Mouse (Mus musculus) CH12F3 (cell line): Measurements from ENCODE around the gene Gm9747.

Experiments
- in situ Hi-C: fragments of 300-500 bp; cut with MboI; formaldehyde crosslinking; loops from 2 replicates; pipeline ENCODE4 v1.14.3; 2020; ENCODE audit warnings: low sequenced_read_pairs

Gm9747 gene

DNA sequence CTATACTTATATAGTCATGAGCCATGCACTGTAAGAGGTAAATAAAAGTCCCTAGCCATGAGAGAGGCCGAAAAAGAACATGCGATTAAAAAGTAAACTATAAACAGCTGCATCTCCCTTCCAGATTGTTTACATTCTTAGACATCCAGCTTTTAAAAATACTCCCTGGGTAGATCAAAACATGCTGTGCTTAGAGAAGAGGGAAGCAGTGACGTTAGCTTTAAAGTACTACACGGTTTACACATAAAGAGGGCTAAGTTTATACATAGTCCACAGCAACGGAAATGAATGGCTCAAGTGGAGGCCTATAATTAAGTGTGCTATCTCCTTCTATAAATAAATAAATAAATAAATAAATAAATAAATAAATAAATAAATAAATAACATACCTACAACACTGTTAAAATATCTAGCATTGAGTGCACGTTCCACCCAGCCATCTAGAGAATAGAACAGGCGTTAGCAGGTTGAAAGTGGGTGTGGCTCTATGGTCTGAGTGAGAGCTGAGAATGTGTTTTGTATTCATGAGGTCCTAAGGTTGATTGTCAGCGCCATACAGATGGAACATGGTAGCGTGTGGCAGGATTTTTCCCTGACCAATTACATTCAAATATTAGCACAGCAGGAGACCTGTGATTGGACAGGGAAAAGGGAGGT, 21.0 kb downstream of the Gm9747 start:
- in situ Hi-C loops, result no loop called here

DNA sequence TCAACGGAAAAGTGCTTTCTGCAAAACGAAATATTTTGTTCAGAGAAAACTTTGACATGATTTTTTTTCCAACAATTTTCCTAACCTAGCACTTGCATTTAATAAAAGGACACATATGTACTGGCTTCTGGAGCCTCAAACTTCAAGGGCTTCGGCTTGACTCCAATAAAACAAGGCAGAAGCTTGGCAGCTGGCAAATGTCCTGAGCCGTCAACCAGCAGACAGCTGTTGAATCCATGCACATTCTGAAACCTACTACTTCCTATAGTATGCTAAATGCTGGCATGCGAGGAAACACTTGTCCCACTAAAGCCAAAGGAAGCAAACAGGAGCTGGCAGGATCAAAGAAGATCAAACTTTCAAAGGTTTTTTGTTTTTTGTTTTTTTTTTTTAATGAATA, 24.5 kb downstream of the Gm9747 start:
- in situ Hi-C loops, result no loop called here

- in situ Hi-C loops, result no loop called here
Observed at GRCm38 (mm10) chr1:82258331-82258730, 25.4 kb downstream of the Gm9747 start.

- in situ Hi-C loops, result no loop called here
Observed at GRCm38 (mm10) chr1:82260055-82260454, 27.1 kb downstream of the Gm9747 start.

DNA sequence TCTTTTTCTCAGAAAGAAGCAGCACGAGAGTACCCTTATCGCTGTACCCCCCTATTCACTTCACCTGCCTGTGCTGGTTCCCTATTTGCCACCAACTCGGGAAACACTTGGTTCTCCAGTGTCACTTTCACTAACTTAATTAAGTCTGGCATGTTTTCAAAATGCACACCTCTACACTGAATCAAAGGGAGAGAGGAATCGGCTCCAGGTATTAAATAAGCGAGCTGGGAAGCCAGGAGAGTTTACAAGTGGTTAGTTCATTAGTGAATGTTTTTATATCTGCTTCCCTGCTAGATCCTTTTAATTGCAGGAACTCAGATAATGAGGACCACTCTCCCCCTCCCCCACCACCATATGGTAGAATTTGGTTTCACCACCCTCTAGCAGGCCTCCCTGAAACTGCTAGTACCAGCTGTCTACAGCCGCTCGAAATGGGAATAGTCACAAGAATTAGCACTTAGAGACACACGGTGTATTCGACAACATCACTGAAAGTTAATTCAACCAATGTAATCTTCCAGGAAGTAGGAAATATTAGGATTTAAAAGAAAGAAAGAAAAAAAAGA, 28.2 kb downstream of the Gm9747 start:
- in situ Hi-C loops, result no loop called here

GRCm38 (mm10) chr1:82261638-82262037, 28.7 kb downstream of the Gm9747 start:
- in situ Hi-C loops, result no loop called here

DNA sequence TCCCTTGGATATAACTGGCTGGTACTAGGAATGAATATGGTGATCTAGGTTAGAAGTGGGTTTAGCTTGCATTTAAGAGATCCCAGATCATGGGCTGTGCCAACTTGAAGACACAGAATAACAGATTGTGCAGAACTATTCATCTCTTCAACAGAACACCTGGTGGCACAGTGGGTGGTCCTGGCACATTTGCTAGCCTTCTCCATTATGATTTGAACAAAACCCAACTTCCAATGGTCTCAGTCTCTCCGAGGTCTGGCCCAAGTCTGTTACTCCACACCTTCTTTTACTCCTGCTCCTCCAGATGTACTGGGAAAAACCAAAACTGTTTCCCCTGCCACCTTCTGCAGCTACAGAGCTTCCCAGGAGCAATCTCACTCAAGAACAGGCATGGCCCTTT, 29.4 kb downstream of the Gm9747 start:
- in situ Hi-C loops, result no loop called here

DNA sequence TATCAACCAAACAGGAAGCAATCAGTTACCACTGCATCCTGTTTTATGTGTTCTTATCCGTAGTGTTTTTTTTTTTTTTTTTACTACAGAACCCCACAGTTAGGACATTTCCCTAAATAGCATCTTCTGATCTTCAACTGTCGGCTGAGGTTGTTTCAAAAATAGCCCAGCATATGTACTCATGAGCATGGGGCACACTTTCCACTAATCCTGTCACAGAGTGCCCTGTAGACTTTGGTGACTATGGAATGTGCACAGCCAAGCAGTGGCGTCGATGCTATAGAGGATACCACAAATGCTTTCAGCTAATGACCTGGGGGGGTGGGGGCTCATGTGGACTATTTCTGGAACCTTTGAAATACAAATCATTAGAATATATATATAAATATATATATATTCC, 34.6 kb downstream of the Gm9747 start:
- in situ Hi-C loops, result no loop called here

GRCm38 (mm10) chr1:82272231-82272630, 39.3 kb downstream of the Gm9747 start:
- in situ Hi-C loops, result no loop called here

DNA sequence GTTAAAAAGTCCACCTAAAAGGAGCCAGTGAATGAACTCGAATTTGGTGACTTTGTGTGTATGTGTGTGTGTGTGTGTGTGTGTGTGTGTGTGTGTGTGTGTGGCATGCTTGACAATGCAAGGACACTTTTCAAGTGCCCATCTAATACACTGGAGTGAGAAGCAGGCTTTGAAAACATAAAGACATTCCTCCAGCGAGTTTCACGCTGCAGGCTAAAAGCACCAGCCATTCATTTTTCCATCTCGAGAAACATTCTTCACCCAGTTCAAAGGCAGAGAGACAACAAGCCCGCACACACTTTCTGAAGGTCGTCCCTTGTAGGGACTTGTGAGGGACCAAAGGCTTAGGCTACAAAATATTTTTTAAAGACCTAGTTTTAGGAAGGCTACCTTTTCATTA, 40.6 kb downstream of the Gm9747 start:
- in situ Hi-C loops, result no loop called here

- in situ Hi-C loops, result no loop called here
Observed at GRCm38 (mm10) chr1:82274361-82274760, 41.4 kb downstream of the Gm9747 start.

GRCm38 (mm10) chr1:82279768-82280167, 46.9 kb downstream of the Gm9747 start:
- in situ Hi-C loops, result loop anchor here (25.0 kb wide), 1 partner anchor 967 kb away; no protein-coding TSS in a partner anchor

DNA sequence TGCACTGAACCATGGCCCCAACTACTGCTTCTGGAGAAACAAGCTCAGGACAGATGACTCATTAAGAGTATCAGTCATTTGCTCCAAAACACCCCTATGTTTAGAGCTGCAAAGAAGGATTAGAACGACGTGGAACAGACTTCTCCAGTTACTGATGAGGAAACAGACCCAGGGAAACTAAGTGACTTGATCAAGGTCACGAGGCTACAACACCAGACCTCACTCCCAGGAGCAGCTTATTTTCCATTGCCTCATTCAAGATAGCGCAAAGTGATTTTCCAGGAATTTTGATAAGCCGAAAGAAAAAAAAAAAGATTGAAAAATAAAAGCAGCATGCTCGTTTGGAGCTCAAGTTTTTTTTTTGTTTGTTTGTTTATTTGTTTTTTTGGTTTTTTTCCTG, 48.9 kb downstream of the Gm9747 start:
- in situ Hi-C loops, result loop anchor here (25.0 kb wide), 1 partner anchor 970 kb away; no protein-coding TSS in a partner anchor

DNA sequence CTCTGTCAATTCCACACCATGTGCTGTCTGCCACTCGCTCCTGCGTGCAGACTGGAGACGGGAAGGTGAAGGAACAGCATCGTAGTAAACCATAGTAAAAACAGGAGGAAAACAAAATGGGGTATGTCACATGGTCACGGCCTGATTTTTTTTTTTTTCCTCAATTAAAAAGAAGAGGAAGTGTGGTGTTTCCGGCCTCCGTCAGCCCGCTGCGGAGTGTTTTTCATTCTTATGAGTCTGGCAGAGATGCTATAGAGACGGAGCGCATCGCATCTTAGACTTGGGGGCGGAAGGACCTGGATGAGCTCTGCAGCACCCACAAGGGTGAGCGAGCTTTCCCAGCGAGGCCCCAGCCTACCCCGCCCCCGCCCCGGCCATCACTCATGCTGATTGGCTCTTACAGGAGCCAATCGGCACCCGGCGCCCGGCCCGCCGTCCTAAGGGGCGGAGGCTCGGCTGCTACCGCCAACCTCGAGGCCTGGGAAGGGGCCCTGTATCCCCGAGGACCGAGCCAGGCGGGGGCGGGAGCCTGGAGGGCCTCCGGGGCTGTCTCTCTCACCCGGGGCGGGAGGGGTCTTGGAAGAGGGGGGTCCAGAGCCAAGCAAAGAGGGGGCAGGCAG, 50.2 kb downstream of the Gm9747 start:
- in situ Hi-C loops, result loop anchor here (25.0 kb wide), 1 partner anchor 971 kb away; no protein-coding TSS in a partner anchor

- in situ Hi-C loops, result loop anchor here (25.0 kb wide), 1 partner anchor 972 kb away; no protein-coding TSS in a partner anchor
Observed at GRCm38 (mm10) chr1:82283901-82284301, 51.0 kb downstream of the Gm9747 start.

DNA sequence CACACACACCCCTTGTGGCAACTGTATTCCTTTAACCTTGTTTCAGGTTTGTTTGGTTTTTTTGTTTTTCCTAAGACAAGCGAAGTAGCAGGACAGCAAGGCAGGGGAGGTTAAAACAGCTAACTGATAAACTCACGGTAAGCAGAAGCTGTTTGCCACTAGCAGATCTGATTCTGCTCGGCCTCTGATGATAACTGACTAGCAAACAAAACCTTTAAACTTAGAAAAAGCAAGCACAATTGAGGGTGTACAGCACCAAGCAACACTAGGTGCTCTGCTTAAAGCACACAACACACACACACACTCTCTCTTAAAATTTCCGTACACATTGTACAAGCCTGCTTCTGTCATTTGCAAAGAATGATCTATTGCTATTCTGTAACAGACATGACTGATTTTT, 51.5 kb downstream of the Gm9747 start:
- in situ Hi-C loops, result loop anchor here (25.0 kb wide), 1 partner anchor 972 kb away; no protein-coding TSS in a partner anchor
